Mouse (Mus musculus) kidney, postnatal 0 days (tissue): ENCODE data around the gene Rab26. TPM values are rescaled to one million over a fixed set of nuclear protein-coding genes. Genes with fewer than 3 reads are reported as not detected.
A peak's percentile ranks its signal among the peaks of the same experiment; 100 is the strongest.

Source experiments
- ATAC-seq: fragments of 200-750 bp; cut with Nextera tagmentation; replicated peaks from 2 replicates; pipeline ENCODE4 v1.8.0; 2017; ENCODE audit warnings: low read depth, moderate number of reproducible peaks, moderate TSS enrichment, moderate library complexity; ENCODE audit not compliant: low FRiP score
- DNase-seq: peaks from one replicate; pipeline ENCODE4 v3.0.0-alpha.2; 2016; ENCODE audit warnings: low spot score
- H3K27ac ChIP-seq: fragments of 300-500 bp; sonication (generic); 2 replicates; pipeline ENCODE4 v1.5.1; 2014; ENCODE audit warnings: mild to moderate bottlenecking
- H3K27me3 ChIP-seq: fragments of 300-500 bp; sonication (generic); 2 replicates; pipeline ENCODE4 v1.6.1; 2014; ENCODE audit warnings: low read length, mixed read lengths; ENCODE audit not compliant: insufficient read depth
- H3K36me3 ChIP-seq: fragments of 300-500 bp; sonication (generic); 2 replicates; pipeline ENCODE4 v1.6.1; 2014; ENCODE audit warnings: low read length, mixed read lengths; ENCODE audit not compliant: insufficient read depth
- H3K4me1 ChIP-seq: fragments of 300-500 bp; sonication (generic); replicated peaks from 2 replicates; pipeline ENCODE4 v1.6.1; 2014; ENCODE audit warnings: antibody characterized with exemption, low read length, mixed read lengths; ENCODE audit not compliant: insufficient read depth
- H3K4me2 ChIP-seq: fragments of 300-500 bp; sonication (generic); 2 replicates; pipeline ENCODE4 v1.6.1; 2014; ENCODE audit warnings: mild to moderate bottlenecking, low read length, moderate library complexity, mixed read lengths
- H3K4me3 ChIP-seq: fragments of 300-500 bp; sonication (generic); replicated peaks from 2 replicates; pipeline ENCODE4 v1.5.1; 2014; ENCODE audit warnings: low read depth, low read length
- H3K9ac ChIP-seq: fragments of 300-500 bp; sonication (generic); 2 replicates; pipeline ENCODE4 v1.6.1; 2014; ENCODE audit warnings: low read depth, low read length
- H3K9me3 ChIP-seq: fragments of 300-500 bp; sonication (generic); replicated peaks from 2 replicates; pipeline ENCODE4 v1.6.1; 2016; ENCODE audit warnings: low read length, inconsistent platforms, mixed read lengths
- CTCF ChIP-seq: IDR thresholded peaks from 2 replicates; pipeline ENCODE4 v1.5.1; 2016; ENCODE audit warnings: antibody characterized with exemption, low read depth, mild to moderate bottlenecking, moderate library complexity
- WGBS: fragments of 180-500 bp; shearing (Covaris S2); extraction: QIAGEN DNeasy Blood & Tissue Kit; methylation state at CpG from one replicate; pipeline ENCODE4 v1.1.7; 2014; 5-methylcytosine and 5-hydroxymethylcytosine counted together
- polyA plus RNA-seq: library from polyadenylated mRNA; unstranded; fragments of >200 nt; fragmentation: Nextera tagmentation; extraction: Ambion mirVana; gene quantifications from 2 replicates; pipeline ENCODE4 v1.2.1, GENCODE M21; 2015

Rab26 gene
- polyA plus RNA-seq, 1 experiment from 2014 or later, result 3.5 TPM

DNA sequence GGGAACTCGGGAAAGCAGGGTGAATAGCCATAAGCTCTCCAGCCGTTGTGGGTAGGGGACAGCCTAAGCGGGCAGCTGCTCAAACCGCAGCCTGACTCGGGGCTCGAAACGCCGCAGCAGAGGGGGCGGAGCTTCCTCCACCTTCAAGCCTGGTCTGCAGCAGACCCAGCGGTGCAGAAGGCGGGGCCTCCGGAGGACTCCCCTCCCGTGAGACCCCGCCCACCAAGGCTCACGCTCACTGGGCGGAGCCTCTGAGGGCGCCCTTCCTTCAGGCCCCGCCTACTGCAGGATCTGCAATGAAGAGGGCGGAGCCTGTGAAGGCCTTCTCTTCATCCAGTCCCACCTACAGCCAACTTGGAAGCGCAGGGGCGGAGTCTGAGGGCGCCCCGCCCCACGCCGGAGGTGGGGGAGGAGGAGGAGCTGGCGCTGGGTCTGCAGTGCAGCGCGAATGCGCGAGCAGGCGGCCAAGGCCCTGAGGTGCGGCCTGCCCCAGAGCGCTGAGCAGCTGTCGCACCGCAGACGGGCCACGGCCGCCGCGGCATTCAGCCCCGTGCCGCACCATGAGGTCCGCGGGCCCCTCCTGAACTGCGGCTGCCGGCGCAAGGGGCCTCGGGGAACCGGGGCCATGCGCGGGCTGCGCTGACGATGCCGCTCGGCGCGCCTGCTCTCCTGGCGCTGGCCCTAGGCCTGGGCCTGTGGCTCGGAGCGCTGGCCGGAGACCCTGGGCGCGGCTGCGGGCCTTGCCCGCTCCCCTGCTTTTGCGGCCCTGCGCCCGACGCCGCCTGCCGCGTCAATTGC is 15.8 kb upstream of the Rab26 start, which contains the start of gene Pkd1:
Pkd1 (plus strand) TSS at position 217 of the 798 bp plus-strand sequence.
- Histone ChIP-seq H3K4me1 (0 out of 2 replicates have a peak, but pooled peaks cover 8% of the 10 kb centered on the region), H3K4me3 (peak within 1 kb of the TSS; percentile 64), H3K27me3 (no peaks in the 10 kb centered on the region), H3K27ac (peak within 1 kb of the TSS; percentile 96), H3K36me3 (no peaks in the 10 kb centered on the region), H3K9ac (peak within 1 kb of the TSS; percentile 89), H3K9me3 (no peaks in the 10 kb centered on the region), H3K4me2 (peak within 1 kb of the TSS; percentile 71)
- DNase-seq, result peak; percentile 100
- TF ChIP-seq CTCF, result peak; percentile 3; the same call in 1 of the 2 replicates
- WGBS, result under 1% methylated on average over 66 of the region's 72 CpGs
- ATAC-seq, result peak; percentile 97

DNA sequence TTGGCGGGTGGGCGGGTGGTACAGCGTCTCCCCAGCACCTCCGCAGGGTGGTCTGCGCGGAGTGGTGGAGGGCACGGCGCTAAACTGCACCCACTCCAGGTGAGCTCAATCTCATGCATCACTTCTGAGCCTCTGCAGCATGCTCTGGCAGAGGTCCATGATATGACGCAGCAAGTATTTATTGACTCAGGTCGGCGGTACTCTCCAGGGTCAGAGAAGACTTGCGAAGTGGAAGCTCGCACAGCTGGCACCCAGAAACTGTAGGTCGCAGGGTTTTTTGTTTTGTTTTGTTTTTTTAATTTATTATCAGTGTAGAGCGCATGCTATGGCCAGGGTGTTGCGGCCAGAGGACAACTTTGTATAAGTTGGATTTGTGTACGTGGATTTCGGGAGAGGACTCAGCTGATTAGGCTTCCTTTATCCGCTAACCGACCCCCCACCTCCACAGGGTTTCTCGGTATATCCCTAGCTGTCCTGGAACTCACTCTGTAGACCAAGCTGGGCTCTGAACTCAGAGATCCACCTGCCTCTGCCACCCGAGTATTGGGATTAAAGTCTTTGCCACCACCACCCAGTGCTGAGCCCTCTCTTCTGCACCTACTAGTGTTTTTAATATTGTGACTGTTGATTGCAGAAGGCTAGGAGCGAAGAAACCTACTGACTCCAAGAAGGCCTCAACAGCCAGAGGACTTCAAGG is 15.1 kb upstream of the Rab26 start:
- Histone ChIP-seq H3K9ac (peak overlapping the region; percentile 25; the same call in 1 of the 2 replicates), H3K4me3 (peak overlapping the region; percentile 64), H3K9me3 (no peaks in the 10 kb centered on the region), H3K4me1 (0 out of 2 replicates have a peak, but pooled peaks cover 8% of the 10 kb centered on the region), H3K27me3 (no peaks in the 10 kb centered on the region), H3K36me3 (no peaks in the 10 kb centered on the region), H3K27ac (peak overlapping the region; percentile 96), H3K4me2 (peak overlapping the region; percentile 71)
- DNase-seq (peak; percentile 59), ATAC-seq (no peak; the same call in 1 of the 2 replicates)
- 2% methylated on average over 23 of the region's 23 CpGs for WGBS
- TF ChIP-seq CTCF, result no peak

DNA sequence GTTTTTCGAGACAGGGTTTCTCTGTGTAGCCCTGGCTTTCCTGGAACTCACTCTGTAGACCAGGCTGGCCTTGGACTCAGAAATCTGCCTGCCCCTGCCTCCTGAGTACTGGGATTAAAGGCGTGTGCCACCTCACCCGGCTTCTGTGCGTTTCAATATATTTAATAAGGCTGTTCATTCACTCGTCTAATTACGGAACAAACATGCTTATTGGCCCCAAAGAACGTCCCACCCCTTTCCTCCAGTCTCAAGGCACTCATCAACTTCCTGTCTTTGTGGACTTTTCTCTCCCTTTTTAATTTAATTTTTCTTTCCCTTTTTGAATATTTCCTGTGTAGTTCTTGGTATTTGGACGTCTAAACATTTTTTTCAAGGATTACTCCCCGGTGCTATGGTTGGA is 14.4 kb upstream of the Rab26 start:
- H3K36me3 ChIP-seq, result no peaks in the 10 kb centered on the region
- no peaks in the 10 kb centered on the region for H3K27me3 ChIP-seq
- peak overlapping the region; percentile 64 for H3K4me3 ChIP-seq
- H3K4me1 ChIP-seq, result 0 out of 2 replicates have a peak, but pooled peaks cover 8% of the 10 kb centered on the region
- peak overlapping the region; percentile 96; the same call in 1 of the 2 replicates for H3K27ac ChIP-seq
- DNase-seq (peak; percentile 56), ATAC-seq (no peak)
- H3K4me2 ChIP-seq, result peak overlapping the region; percentile 71
- no peak for TF ChIP-seq CTCF
- WGBS, result 27% methylated on average over 9 of the region's 9 CpGs
- no peaks in the 10 kb centered on the region for H3K9me3 ChIP-seq
- peak overlapping the region; percentile 25; the same call in 1 of the 2 replicates for H3K9ac ChIP-seq

DNA sequence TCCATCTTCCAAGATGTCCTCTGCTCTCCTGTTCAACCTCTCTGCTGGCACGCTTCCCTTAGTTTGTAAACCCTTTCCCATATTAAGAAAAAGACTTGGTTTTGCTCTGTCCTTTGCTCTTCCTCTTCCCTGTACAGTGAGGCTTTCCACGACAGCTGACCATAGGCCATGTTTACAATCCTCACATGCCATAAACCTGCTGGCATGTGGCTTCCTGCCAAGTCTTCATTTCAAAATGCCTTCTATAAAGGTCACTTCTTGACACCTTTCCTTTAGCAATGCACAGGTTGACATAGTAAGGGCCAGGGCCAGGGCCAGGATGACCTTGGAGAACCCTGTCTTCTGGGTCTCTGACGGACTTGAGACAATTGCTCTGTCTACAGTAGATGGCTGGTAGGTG is 12.2 kb upstream of the Rab26 start:
- 76% methylated on average over 3 of the region's 3 CpGs for WGBS
- H3K9ac ChIP-seq, result no peak overlapping the region
- no peaks in the 10 kb centered on the region for H3K4me1 ChIP-seq
- H3K4me3 ChIP-seq, result no peak overlapping the region
- ATAC-seq, result no peak
- H3K36me3 ChIP-seq, result no peaks in the 10 kb centered on the region
- H3K27ac ChIP-seq, result no peak overlapping the region
- H3K9me3 ChIP-seq, result no peaks in the 10 kb centered on the region
- TF ChIP-seq CTCF, result no peak
- no peaks in the 10 kb centered on the region for H3K27me3 ChIP-seq
- no peak overlapping the region for H3K4me2 ChIP-seq
- no peak for DNase-seq

DNA sequence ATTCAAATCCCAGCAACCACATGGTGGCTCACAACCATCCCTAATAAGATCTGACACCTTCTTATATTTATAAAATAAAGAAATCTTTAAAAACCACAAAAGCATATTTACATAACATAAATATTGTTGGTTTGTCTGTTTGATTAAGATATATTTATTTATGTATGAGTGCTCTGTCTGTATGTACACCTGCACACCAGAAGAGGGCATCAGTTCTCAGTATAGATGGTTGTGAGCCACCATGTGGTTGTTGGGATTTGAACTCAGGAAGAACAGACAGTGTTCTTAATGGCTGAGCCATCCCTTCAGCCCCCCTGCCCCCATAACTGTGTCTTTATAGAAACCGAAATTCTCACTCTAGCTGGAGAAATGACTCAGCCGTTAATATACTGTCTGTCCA is 11.2 kb upstream of the Rab26 start:
- H3K27ac ChIP-seq, result no peak overlapping the region
- no peak for ATAC-seq
- H3K36me3 ChIP-seq, result no peaks in the 10 kb centered on the region
- no peaks in the 10 kb centered on the region for H3K9me3 ChIP-seq
- no peak overlapping the region for H3K4me2 ChIP-seq
- DNase-seq, result no peak
- H3K4me3 ChIP-seq, result no peak overlapping the region
- H3K9ac ChIP-seq, result no peak overlapping the region
- H3K27me3 ChIP-seq, result no peaks in the 10 kb centered on the region
- no peaks in the 10 kb centered on the region for H3K4me1 ChIP-seq
- WGBS, result 91% methylated on average over 2 of the region's 2 CpGs
- 0 out of 2 replicates have a peak, but pooled peaks have one; percentile 6 for TF ChIP-seq CTCF

DNA sequence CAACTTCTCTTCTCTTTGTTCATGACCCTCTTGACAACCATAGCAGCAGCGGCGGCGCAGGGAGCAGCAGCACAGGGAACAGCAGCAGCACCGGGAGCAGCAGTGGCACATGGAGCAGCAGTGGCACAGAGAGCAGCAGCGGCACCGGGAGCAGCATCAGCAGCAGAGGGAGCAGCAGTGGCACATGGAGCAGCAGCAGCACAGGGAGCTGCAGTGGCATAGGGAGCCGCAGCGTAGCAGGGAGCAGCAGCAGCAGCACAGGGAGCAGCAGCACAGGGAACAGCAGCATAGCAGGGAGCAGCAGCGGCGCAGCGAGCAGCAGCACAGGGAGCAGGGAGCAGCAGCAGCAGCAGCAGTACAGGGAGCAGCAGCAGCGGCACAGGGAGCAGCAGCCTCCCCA is 10.6 kb upstream of the Rab26 start:
- no peaks in the 10 kb centered on the region for H3K9me3 ChIP-seq
- no peak overlapping the region for H3K4me2 ChIP-seq
- ATAC-seq (no peak), DNase-seq (no peak)
- no peak overlapping the region for H3K4me3 ChIP-seq
- H3K27ac ChIP-seq, result no peak overlapping the region
- TF ChIP-seq CTCF, result no peak
- WGBS, result 21% methylated on average over 12 of the region's 12 CpGs
- no peaks in the 10 kb centered on the region for H3K27me3 ChIP-seq
- H3K9ac ChIP-seq, result no peak overlapping the region
- H3K36me3 ChIP-seq, result no peaks in the 10 kb centered on the region
- no peaks in the 10 kb centered on the region for H3K4me1 ChIP-seq
